Mouse (Mus musculus) adrenal gland, postnatal 25 days (tissue): ENCODE data around the gene Tcf12. TPM values are rescaled to one million over a fixed set of nuclear protein-coding genes. Genes with fewer than 3 reads are reported as not detected.

Experiments
- DNase-seq: peaks from one replicate; pipeline ENCODE4 v3.0.0; 2021; ENCODE audit warnings: mixed read lengths
- long read RNA-seq: library from polyadenylated mRNA; stranded (forward); transcript quantifications from one replicate; pipeline ENCODE4 v2.0.0, GENCODE M21; 2021
- total RNA-seq: library from RNA; stranded (reverse); gene quantifications from 2 replicates; pipeline ENCODE4 v1.2.3, GENCODE M21; 2021

Tcf12 gene
- 83.1 and 89.3 TPM in 2 replicates for total RNA-seq
- long read RNA-seq, full-length matches to known transcripts: 3 of 16 reads
- long read RNA-seq, partial matches to known transcripts: 5 of 16 reads
- long read RNA-seq, other reads (novel, unspliced or antisense): 8 of 16 reads

- peak; percentile 84 for DNase-seq
Observed at GRCm38 (mm10) chr9:72111622-72112550, at the start of gene Tcf12. Tcf12 (minus strand) TSS chr9:72111871.

DNA sequence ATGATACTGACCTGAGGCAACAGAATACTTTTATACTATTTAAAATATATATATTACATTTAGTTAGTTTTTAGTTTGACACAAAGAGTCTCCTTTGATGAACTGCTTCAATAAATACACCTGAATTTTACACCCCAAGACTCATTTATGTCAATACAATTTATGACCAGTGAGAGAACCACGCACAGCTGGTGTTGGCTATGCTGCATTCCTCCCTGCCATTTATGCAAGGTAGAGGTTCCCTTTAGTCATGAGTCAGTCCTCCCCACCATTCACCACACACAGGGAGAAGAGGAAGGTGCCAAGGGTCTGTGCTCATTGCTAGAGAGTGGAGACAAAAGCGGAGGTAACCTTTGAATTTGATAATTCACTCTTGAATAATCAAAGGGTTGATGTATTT, 46.7 kb upstream of the Tcf12 start:
- no peak for DNase-seq

GRCm38 (mm10) chr9:72157091-72157490, 45.4 kb upstream of the Tcf12 start:
- no peak for DNase-seq

- no peak for DNase-seq
Observed at GRCm38 (mm10) chr9:72155250-72156138, 43.8 kb upstream of the Tcf12 start.

GRCm38 (mm10) chr9:72144148-72144547, 32.5 kb upstream of the Tcf12 start:
- no peak for DNase-seq

GRCm38 (mm10) chr9:72137899-72138298, 26.2 kb upstream of the Tcf12 start:
- no peak for DNase-seq

DNA sequence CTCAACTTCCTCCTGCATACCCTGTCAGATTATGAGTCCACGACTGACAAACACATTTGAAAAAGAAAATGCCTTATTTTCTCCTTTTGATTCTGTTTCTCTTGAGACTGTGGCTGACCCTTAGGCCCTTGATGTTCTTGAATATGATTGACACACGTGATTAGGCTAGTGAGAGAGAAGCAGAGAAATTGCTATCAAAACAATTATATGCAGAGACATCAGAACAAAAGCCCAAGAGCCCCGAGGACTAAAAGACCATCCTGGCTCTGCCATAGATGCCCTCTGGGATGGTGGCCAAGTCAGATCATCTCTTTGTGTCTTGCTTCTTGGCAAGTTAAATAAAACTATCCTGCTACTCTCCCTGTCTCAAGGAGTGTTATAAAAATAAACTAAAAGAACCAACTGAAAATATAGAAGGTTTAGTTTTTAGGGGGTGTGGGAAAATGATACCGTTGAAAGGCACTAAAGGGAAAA, 22.1 kb upstream of the Tcf12 start:
- no peak for DNase-seq

DNA sequence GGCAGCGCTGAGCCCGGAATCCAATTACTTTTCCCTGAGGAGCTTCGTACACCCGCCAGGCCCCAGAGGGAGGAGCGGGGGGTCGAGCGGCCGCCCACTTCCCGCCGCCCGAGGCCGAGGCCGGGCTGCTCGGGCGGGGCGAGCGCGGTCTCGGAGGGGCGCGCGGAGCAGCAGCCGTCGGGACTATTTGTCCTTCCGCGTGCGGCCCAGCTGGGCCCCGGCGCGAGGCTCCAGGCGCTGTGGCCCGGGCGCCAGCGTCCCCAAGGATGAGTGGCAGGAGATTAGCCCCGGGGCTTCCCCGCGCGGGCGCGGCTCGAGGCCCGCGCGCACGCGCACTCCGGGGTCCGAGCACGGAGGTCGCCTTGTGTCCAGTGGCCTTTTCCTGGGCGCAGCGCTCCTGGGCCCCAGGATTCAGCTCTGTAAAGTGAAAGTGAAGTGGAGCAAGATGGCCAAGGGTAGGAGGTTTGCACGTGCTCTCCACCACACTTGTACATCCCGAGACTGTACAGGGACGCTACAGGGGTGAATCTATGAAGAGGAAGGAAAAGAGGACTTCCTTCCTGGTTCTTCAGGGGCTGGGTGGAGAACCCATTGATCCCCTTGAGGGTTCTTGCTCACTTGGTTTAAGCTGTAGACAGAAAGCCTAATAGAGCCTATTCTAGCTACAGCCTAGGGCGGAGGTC, 21.6 kb upstream of the Tcf12 start:
- peak; percentile 88 for DNase-seq

- DNase-seq: no peak
Observed at GRCm38 (mm10) chr9:72132728-72133088, 21.0 kb upstream of the Tcf12 start.

DNA sequence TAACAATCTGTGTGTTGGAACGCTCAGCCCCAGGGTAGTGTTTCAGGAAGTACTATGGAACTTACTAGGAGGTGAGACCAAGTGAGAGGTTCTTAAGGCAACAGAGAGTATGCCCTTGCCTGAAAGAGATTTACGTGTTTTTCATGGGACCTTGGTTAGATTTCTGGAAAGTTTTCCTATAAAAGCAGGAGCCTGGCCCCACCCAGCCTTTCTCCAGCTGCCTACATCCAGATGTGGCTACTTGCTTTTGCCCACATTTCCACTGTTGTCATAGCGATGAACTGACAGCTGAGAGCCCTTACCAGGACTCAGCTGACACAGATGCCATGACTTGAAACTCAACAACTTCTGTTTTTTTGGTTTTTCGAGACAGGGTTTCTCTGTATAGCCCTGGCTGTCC, 18.2 kb upstream of the Tcf12 start:
- no peak for DNase-seq

- DNase-seq: no peak
Observed at GRCm38 (mm10) chr9:72125442-72125841, 13.8 kb upstream of the Tcf12 start.

DNA sequence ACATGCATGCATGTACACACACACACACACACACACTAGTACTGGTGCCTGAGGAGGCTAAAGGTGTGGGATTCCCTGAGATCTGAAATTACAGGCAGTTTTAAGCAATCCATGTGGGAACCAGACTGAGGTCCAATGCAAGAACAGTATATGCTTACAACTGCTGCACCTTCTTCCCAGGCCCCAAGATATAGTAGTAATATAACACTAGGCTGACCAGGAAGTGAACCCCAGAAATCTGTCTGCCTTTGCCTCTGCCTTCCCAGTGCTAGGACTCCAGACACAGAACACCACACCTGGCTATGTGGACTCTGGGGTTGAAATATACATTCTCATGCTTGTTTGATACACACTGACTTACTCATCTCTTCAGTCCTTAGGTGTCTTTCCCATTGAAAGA, 6.8 kb upstream of the Tcf12 start:
- DNase-seq: no peak

DNA sequence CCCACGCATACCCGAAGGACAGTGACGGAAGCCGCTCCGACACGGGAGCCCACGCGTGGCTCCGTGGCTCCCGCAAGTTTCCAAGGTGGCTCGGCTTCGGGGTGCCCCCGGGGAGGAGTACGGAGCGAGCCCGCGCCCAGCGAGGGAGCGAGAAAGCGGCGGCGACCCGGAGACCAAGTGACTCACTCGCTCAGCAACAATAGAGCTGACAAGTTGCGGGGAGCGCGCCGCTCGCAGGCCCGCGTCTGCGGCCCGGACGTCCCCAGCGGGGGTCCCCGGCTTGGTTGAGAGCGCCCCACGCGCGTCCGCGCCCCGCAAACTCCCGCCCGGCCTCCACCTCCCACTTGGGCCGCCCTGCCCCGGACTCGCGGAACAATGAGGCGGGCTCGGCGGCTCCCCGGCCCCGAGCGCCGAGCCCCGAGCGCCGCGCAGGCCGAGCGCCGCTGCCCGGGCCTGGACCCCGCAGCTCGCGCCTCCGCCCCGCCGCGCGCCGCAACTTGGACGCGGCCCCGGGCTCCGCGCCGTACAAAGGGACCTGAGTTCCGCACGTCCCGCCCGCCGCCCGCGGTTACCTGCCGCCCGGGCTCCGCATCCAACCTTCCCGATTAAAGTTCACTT, 558 bp downstream of the Tcf12 start:
- peak; percentile 73 for DNase-seq

DNA sequence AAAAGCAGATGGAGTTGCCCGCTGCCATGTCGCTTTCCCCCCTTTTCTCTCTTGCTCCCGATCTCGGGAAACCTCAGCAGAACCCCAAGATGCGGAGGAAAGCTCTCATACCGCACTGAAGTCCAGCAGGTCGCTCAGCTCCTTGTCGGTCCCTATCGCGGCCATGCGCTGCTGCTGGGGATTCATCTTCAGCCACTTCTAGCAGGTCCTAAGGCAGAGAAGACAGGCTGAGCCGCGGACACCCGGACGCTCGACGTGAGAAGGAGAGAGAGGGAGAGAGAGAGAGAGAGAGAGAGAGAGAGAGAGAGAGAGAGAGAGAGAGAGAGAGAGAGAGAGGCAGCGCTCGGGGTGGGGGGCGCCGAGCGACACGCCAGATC, 1.1 kb downstream of the Tcf12 start:
- DNase-seq: peak; percentile 48

DNA sequence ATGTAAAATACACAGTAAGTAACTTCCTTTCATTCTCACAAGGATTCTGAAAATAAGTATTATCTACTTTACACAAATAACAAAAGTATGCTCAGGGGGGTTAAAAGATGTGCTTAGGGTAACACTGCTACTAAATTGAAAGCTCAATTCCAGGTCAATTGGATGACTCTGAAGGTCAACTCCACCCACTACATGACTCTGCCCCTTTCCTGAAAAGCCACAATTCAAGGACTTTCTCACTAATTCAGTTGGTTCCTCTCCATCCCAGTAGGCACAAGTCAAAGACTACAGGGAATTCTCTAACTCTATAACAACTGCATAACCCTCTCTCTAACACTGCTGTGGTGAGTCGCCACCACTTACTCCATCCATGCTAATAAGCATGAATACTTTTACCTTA, 8.2 kb downstream of the Tcf12 start:
- no peak for DNase-seq

DNA sequence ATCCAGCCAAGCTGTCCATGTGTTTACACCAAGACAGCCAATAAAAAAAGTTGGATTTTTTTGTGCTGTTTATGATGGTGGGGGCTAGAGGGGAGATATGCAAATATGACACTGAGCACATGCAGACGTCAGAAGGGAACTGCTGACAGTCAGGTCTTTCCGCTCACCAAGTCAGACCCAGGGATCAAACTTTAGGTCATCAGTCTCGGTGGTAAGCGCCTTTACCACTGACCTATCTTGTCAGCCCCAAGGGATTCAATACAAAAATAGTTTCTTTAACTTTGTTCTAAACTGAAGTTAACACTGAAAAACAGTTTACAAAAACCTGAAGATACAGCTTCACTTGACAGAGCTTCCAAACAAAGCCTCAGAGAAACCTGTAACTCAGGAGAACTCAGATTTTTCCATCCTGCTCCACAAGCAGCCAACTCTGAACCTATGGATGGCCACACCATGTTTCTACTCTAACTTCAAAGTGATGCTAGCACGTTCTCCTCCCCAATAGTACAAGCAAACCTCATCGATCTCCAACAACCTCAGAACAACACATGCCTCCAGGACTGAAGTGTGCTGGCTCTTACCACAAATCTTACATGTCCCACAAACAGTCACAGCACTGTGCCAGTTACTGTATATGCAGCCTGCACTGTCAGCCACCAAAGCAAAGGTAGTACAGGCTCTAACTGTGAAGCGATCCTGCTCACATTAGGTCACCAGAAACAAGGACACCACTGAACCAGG, 11.6 kb downstream of the Tcf12 start:
- DNase-seq: no peak

- DNase-seq: no peak
Observed at GRCm38 (mm10) chr9:72098056-72098455, 13.6 kb downstream of the Tcf12 start.

- DNase-seq: no peak
Observed at GRCm38 (mm10) chr9:72097083-72097482, 14.6 kb downstream of the Tcf12 start.

DNA sequence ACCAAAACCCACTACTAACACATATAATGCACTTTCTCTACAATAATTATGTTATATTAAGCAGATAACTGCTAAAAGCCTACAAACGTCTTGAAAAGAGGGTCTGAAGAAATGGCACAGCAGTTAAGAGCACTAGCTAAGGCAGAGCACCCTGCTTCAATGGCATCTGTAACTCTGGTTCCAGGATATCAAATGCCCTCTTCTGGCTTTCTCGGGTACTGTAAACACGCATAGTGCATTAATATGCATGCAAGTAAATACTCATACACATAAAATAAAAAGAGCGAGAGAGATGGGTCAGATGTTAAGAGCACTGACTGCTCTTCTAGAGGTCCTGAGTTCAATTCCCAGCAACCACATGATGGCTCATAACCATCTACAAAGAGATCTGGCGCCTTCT, 17.0 kb downstream of the Tcf12 start:
- no peak for DNase-seq

GRCm38 (mm10) chr9:72092191-72092590, 19.5 kb downstream of the Tcf12 start:
- DNase-seq: no peak
